Mouse (Mus musculus) urinary bladder, postnatal 36 days (tissue): ENCODE measurements around the gene Aldh3b2.
"Not testable (repeated sequence)": the region's sequence is repeated elsewhere in the genome, so short reads cannot be mapped to it uniquely, and the experiment has no call there.

ENCODE experiments used
- DNase-seq, 2 experiments: peaks; one replicate each; pipeline ENCODE4 v3.0.0; 2022; ENCODE audit warnings: low spot score in 2 of 2, mixed read lengths in 1 of 2

Gene Aldh3b2

GRCm38 (mm10) chr19:3947813-3948212 is 24.3 kb upstream of the Aldh3b2 start:
- DNase-seq = no peak

- DNase-seq = no peak
These were observed 23.6 kb upstream of the Aldh3b2 start for GRCm38 (mm10) chr19:3948546-3948945.

DNA sequence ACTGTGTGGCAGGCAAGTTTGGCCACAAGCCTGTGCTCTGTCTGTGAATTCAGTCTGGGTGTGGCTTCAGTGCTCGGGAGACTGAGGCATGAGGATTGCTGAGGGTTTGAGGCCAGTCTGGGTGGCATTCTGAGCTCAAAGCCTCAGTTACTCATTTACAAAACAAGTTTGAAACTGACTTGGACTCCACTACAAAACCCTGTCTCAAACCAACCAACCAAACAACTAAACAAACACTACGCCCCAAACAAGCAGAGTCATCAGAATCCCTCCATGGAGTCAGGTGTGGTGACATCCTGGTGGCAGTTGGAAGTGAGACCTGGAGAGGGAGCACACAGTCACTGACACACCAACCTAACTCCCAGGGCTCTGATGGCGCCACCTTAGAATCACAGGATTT is 21.8 kb upstream of the Aldh3b2 start:
- DNase-seq = no peak

- DNase-seq = no peak
These were observed 20.7 kb upstream of the Aldh3b2 start for GRCm38 (mm10) chr19:3951461-3951860.

- no peak for DNase-seq
These were observed 20.0 kb upstream of the Aldh3b2 start for GRCm38 (mm10) chr19:3952099-3952498.

DNA sequence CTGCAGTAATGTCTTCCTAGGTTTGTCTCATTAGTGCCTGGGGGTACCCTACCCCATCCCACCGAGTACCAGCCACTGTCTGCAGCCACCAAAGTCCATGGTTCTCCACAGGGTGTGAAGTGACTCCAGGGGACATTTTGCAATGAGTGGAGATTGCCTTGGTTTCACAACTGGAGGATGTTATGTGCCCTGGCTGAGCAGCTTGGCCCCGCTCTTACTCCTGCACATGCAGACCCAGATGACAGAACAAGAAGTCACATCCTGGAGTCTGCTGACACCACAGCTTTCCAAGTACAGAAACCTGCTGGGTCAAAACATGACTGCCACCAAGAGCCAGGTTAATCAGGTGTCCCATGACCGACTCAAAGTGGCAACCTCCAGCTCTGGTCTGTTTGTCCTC is 17.1 kb upstream of the Aldh3b2 start:
- no peak for DNase-seq

- DNase-seq = no peak
These were observed 16.3 kb upstream of the Aldh3b2 start for GRCm38 (mm10) chr19:3955804-3956203.

- not testable (repeated sequence) for DNase-seq
These were observed 14.7 kb upstream of the Aldh3b2 start for GRCm38 (mm10) chr19:3957296-3958036.

DNA sequence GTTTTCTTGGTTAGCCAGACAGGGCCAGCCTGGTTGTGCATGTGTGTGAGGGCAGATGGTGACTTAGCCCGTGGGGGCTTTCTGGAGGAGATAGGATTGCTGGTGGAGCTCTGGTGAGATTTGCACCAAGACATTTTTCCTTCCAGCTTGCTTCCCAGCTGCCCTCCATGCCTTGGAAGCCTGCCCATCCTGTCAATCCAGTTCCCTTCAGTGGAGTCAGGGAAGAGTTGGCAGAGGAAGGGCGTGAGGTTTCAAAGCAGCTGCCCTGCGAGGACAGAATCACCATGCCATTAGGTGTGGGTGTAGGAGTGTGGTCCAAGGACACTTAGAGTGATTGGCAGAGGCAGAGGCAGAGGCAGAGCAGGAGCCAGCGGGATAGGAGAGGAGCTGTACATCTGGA is 13.7 kb upstream of the Aldh3b2 start, which contains the start of gene Aldh3b3:
Aldh3b3 (plus strand) TSS at position 176 of the 400 bp plus-strand sequence.
- no peak for DNase-seq

- DNase-seq = peak in 1 of 2 experiments; percentile 48
These were observed 13.1 kb upstream of the Aldh3b2 start for GRCm38 (mm10) chr19:3959030-3959429.

GRCm38 (mm10) chr19:3960211-3960610 is 11.9 kb upstream of the Aldh3b2 start:
- DNase-seq = no peak

DNA sequence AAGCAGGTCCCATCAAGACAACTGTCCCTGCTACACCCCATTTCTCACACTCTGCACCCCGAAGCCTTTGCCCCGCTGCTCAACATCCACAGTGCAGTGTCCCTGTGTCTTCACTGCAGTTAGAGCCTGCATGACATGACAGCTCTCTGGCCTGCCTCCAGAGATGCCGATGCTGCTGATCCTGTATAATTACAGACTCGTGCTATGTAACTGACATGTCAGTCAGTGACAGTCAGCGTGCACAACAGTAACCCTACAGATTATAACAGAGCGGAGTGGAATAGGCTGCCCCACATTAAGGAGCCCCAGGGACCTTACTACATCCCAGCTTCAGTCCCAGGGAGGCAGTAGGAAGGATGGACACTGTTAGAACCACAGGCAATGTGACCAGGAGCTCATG is 10.3 kb upstream of the Aldh3b2 start:
- not testable (repeated sequence) for DNase-seq

DNA sequence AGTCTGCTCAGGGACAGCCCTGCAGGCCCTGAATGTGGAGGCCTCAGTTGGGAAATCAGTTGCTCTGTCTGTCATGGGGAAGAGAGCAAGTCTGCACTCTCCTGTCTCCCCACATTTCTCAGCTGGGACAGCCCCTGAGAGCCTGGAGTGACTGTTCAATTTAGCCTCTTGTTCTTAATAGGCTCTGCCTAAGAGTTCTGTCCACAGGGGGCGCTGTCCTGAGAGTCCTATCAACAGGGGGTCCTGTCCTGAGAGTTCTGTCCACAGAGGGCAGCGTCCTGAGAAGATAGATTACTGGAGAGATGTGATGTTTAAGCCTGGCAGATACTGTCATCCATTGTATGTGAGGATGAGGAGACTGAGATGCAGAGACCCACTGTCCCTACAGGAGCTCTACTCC is 9.7 kb upstream of the Aldh3b2 start:
- no peak for DNase-seq

GRCm38 (mm10) chr19:3964030-3964429 is 8.1 kb upstream of the Aldh3b2 start:
- no peak for DNase-seq

DNA sequence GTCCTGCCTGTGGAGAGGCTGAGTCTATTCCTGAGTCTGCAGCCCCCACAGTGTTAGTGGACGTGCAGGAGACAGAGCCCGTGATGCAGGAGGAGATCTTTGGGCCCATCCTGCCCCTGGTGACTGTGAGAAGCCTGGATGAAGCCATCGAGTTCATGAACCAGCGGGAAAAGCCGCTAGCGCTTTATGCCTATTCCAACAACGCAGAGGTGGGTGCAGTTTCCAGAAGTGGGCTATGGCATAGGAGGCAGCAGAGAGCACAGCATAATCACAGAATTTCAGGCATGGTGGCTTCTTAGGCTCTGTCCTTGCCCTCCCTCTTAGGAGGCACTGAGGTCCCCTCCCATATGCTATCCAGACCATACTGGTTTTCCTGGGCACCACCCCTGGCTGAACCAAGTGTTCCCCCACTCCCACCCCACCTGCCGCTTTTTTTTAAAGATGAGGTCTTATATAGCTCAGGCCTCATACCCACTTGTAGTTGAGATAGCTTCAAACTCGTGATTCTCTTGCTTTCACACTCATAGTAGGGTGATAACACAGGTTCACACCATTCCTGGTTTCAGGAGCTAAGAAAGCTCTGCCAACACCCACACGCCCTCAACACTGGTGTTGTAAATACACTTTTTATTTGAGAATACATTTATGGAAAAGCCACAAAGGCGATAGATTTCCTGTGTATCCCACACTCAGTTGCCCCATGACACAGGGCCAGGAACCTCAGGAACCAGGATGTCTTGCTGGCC is 5.6 kb upstream of the Aldh3b2 start:
- DNase-seq = no peak

- DNase-seq = no peak
These were observed 4.9 kb upstream of the Aldh3b2 start for GRCm38 (mm10) chr19:3967258-3967657.

- not testable (repeated sequence) for DNase-seq
These were observed 2.5 kb downstream of the Aldh3b2 start for GRCm38 (mm10) chr19:3974608-3975007.

- DNase-seq = no peak
These were observed 3.7 kb downstream of the Aldh3b2 start for GRCm38 (mm10) chr19:3975866-3976265.

- peak; percentile 58 to 77 for DNase-seq
These were observed 8.2 kb downstream of the Aldh3b2 start for GRCm38 (mm10) chr19:3980309-3980708.

DNA sequence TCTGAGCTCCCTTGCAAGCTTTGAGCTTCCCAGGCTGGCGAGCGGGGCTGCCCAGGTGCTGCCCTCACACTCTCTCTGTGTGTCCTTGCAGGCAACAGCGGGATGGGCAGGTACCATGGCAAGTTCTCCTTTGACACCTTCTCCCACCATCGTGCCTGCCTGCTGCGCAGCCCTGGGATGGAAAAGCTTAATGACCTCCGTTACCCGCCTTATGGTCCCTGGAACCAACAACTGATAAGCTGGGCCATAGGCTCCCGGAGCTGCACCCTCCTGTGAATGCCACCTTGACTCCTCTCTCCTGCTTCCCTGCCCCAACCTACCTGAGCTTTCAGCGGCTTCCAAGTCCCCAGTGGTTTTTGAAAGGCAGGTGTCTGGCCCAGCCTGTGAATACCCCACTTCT is 8.8 kb downstream of the Aldh3b2 start:
- DNase-seq = no peak

GRCm38 (mm10) chr19:3983527-3984200 is 11.5 kb downstream of the Aldh3b2 start:
- DNase-seq = no peak

GRCm38 (mm10) chr19:3985261-3985681 is 13.1 kb downstream of the Aldh3b2 start:
- no peak for DNase-seq
